Mouse (Mus musculus) neutrophil, adult 5-6 weeks (primary cell): ENCODE measurements at regions not wholly inside any gene's neighbourhood (a gene's known extent, or its start where the extent isn't known, plus 50 kb on each side); places are given as distances from the start of the nearest gene placed in this dataset.

ENCODE experiments used
- ATAC-seq: fragments of 151-379, 151-347 bp; 2 replicates; pipeline ENCODE4 v1.8.0; 2017; ENCODE audit warnings: mild to moderate bottlenecking, moderate TSS enrichment; ENCODE audit not compliant: insufficient number of reproducible peaks, poor library complexity, low FRiP score, severe bottlenecking; ENCODE audit errors: extremely low read depth

- no peak for ATAC-seq
Measured at GRCm38 (mm10) chr10:68842023-68842735, 118.7 kb downstream of the Tmem26 start.

GRCm38 (mm10) chr10:68844066-68844465, 120.6 kb downstream of the Tmem26 start:
- ATAC-seq = peak; percentile 52; the same call in 1 of the 2 replicates

GRCm38 (mm10) chr10:68844596-68844995, 121.2 kb downstream of the Tmem26 start:
- peak; percentile 89 for ATAC-seq

GRCm38 (mm10) chr10:68851153-68851552, 127.7 kb downstream of the Tmem26 start:
- ATAC-seq = no peak

- ATAC-seq = no peak
Measured at GRCm38 (mm10) chr10:68855934-68856891, 132.8 kb downstream of the Tmem26 start.

GRCm38 (mm10) chr10:68864606-68865378, 141.3 kb downstream of the Tmem26 start:
- ATAC-seq = no peak

- no peak for ATAC-seq
Measured at GRCm38 (mm10) chr10:68865776-68866175, 142.3 kb downstream of the Tmem26 start.

- no peak for ATAC-seq
Measured at GRCm38 (mm10) chr10:68867361-68867760, 143.9 kb downstream of the Tmem26 start.

GRCm38 (mm10) chr10:68872102-68872501, 148.7 kb downstream of the Tmem26 start:
- no peak for ATAC-seq

- ATAC-seq = no peak
Measured at GRCm38 (mm10) chr10:68875641-68876040, 152.2 kb downstream of the Tmem26 start.

GRCm38 (mm10) chr10:68893100-68893841, 169.8 kb downstream of the Tmem26 start:
- no peak for ATAC-seq

GRCm38 (mm10) chr10:68894121-68894520, 170.7 kb downstream of the Tmem26 start:
- no peak for ATAC-seq

- no peak for ATAC-seq
Measured at GRCm38 (mm10) chr10:68897524-68897923, 174.1 kb downstream of the Tmem26 start.

GRCm38 (mm10) chr10:68901168-68901567, 177.7 kb downstream of the Tmem26 start:
- ATAC-seq = no peak

- ATAC-seq = 0 out of 2 replicates have a peak, but pooled peaks have one; percentile 30
Measured at GRCm38 (mm10) chr10:68902670-68903069, 179.2 kb downstream of the Tmem26 start.

- ATAC-seq = no peak
Measured at GRCm38 (mm10) chr10:68904337-68904736, 180.9 kb downstream of the Tmem26 start.

- 0 out of 2 replicates have a peak, but pooled peaks have one; percentile 51 for ATAC-seq
Measured at GRCm38 (mm10) chr10:68908236-68908635, 184.8 kb downstream of the Tmem26 start.

GRCm38 (mm10) chr10:68909018-68909417, 185.6 kb downstream of the Tmem26 start:
- no peak for ATAC-seq
